Mouse (Mus musculus) embryonic fibroblast, embryonic 13.5 days (primary cell): ENCODE data around the gene Zbp1.

Source experiments
- CTCF ChIP-seq: IDR thresholded peaks from 2 replicates; pipeline ENCODE4 v1.5.1; 2011; ENCODE audit warnings: mild to moderate bottlenecking, control low read depth, low read length, moderate library complexity, borderline replicate concordance; ENCODE audit not compliant: insufficient read depth
- POLR2A ChIP-seq: IDR thresholded peaks from 2 replicates; pipeline ENCODE4 v1.6.1; 2011; ENCODE audit warnings: low read depth, mild to moderate bottlenecking, control low read depth, low read length, moderate library complexity

GRCm38 (mm10) chr2:173207051-173207450 lies 11.7 kb downstream of the Zbp1 start:
- TF ChIP-seq CTCF (no peak), POLR2A (no peak)
